Mouse (Mus musculus): ENCODE data around the gene Stmn3.

GRCm38 (mm10) chr2:181314080-181314810 is at the start of gene Stmn3:
- TF ChIP-seq POLR2A (IDR thresholded peaks at IDR 0.05; ENCODE audit: low read depth, low read length) (no peak), MXI1 (IDR thresholded peaks at IDR 0.05; ENCODE audit: low read depth, low read length) (no peak), USF1 (IDR thresholded peaks at IDR 0.05; ENCODE audit: low read depth, low read length) (no peak), TCF12 (IDR thresholded peaks at IDR 0.05; ENCODE audit: low read depth, low read length) (no peak), MAX (IDR thresholded peaks at IDR 0.05; ENCODE audit: low read length) (no peak), RAD21 (IDR thresholded peaks at IDR 0.05; ENCODE audit: low read depth, low read length) (no peak), JUND (conservative IDR thresholded peaks at IDR 0.05; ENCODE audit: low read depth, low read length) (no peak), MAZ (IDR thresholded peaks at IDR 0.05; ENCODE audit: low read depth, low read length) (no peak), BHLHE40 (IDR thresholded peaks at IDR 0.05; ENCODE audit: low read depth, low read length) (no peak), IRF4 (IDR thresholded peaks at IDR 0.05; ENCODE audit: low read depth, low read length) (no peak), ETS1 (conservative IDR thresholded peaks at IDR 0.05; ENCODE audit: low read depth, low read length) (no peak), CTCF (conservative IDR thresholded peaks at IDR 0.05 in 1 of 2, IDR thresholded peaks at IDR 0.05 in 1 of 2; ENCODE audit: low read depth in 2 of 2, low read length in 2 of 2) (no peak)

All from CH12.LX (cell line).